Mouse (Mus musculus) kidney, adult 2 months (tissue): ENCODE data around the gene Cnnm2. TPM values are rescaled to one million over a fixed set of nuclear protein-coding genes. Genes with fewer than 3 reads are reported as not detected.

Source experiments
- DNase-seq: peaks from one replicate; pipeline ENCODE4 v3.0.0; 2021
- H3K27ac ChIP-seq: fragments of 200-500 bp; 2 replicates; pipeline ENCODE4 v1.5.1; 2012; ENCODE audit warnings: low read depth, low read length, control low read depth, inconsistent platforms; ENCODE audit not compliant: insufficient read depth
- H3K27me3 ChIP-seq: fragments of 200-500 bp; replicated peaks from 2 replicates; pipeline ENCODE4 v1.6.1; 2012; ENCODE audit warnings: mild to moderate bottlenecking, moderate library complexity, low read length, inconsistent platforms; ENCODE audit not compliant: control insufficient read depth, insufficient read depth
- H3K36me3 ChIP-seq: fragments of 200-500 bp; 2 replicates; pipeline ENCODE4 v1.6.1; 2012; ENCODE audit warnings: mild to moderate bottlenecking, moderate library complexity, low read length, inconsistent platforms; ENCODE audit not compliant: control insufficient read depth, insufficient read depth
- H3K4me1 ChIP-seq: fragments of 200-500 bp; 2 replicates; pipeline ENCODE4 v1.6.1; 2011; ENCODE audit warnings: low read length; ENCODE audit not compliant: control insufficient read depth, insufficient read depth
- H3K4me3 ChIP-seq: fragments of 200-500 bp; 2 replicates; pipeline ENCODE4 v1.5.1; 2011; ENCODE audit warnings: mild to moderate bottlenecking, low read depth, low read length, control low read depth; ENCODE audit not compliant: insufficient read depth
- CTCF ChIP-seq: fragments of 200-500 bp; conservative IDR thresholded peaks from 2 replicates; pipeline ENCODE4 v1.5.1; 2011; ENCODE audit warnings: low read depth, mild to moderate bottlenecking, control low read depth, low read length, moderate library complexity, mixed read lengths; ENCODE audit not compliant: insufficient read depth, insufficient read length
- POLR2A ChIP-seq: fragments of 200-500 bp; IDR thresholded peaks from one replicate; pipeline ENCODE4 v1.6.1; 2011; ENCODE audit warnings: low read depth, low read length, control low read depth
- WGBS: fragments of 180-500 bp; shearing (Covaris S2); methylation state at CpG from one replicate; pipeline ENCODE4 v1.1.7; 2018; 5-methylcytosine and 5-hydroxymethylcytosine counted together
- polyA plus RNA-seq: library from polyadenylated mRNA; depleted of rRNA; stranded (reverse); fragments of >200 nt; gene quantifications from 2 replicates; pipeline ENCODE4 v1.2.3, GENCODE M21; 2012

Cnnm2 gene
- polyA plus RNA-seq, 1 experiment: 26.4 TPM

DNA sequence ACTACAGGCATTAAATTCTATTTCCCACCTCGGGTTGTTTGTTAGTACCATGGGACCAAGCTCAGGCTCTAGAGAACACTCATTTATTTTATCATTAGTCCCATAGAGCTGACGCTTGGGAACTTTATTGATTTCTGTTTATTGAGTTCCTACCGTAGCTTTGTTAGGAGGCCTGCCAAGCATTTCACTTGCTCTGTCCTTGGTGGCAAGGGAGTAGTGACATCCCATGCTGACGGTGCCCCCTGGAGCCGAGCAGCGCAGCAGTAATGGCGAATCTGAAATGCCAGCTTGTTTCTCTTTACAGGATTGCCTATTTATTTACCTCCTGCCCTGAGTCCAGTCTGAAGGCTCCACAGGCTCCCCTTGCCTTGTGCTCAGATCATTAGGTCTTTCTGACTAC, 84.7 kb downstream of the Cnnm2 start:
- no peak for TF ChIP-seq CTCF
- no peak for TF ChIP-seq POLR2A
- no peak for DNase-seq
- H3K4me3 ChIP-seq: no peak overlapping the region
- H3K27me3 ChIP-seq: no peaks in the 10 kb centered on the region
- H3K4me1 ChIP-seq: peaks cover 9% of the 10 kb centered on the region
- WGBS: 84% methylated on average over 7 of the region's 7 CpGs
- no peaks in the 10 kb centered on the region for H3K36me3 ChIP-seq
- H3K27ac ChIP-seq: peak overlapping the region; percentile 17; the same call in 1 of the 2 replicates

DNA sequence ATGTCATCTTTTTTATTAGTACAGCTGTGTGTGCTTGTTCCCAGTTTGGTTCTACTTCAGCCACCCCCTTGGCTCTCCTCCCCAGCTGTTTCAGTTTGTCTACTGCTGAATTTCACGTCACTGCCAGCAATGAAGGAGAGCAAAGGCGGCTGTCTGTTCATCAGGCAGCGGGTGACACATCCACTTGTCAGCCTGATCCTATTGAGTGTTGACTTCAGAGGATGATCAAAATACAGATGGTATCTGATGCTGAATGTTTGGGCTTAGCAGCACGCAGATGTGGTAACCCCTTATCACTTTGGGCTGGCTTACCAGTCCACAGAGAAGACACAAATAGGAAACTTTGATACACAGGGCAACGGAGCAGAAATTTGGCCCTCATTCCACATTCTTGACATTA, 85.1 kb downstream of the Cnnm2 start:
- Histone ChIP-seq H3K4me3 (no peak overlapping the region), H3K36me3 (no peaks in the 10 kb centered on the region), H3K27ac (peak overlapping the region; percentile 17; the same call in 1 of the 2 replicates), H3K27me3 (no peaks in the 10 kb centered on the region), H3K4me1 (peaks cover 9% of the 10 kb centered on the region)
- DNase-seq: no peak
- no peak for TF ChIP-seq CTCF
- TF ChIP-seq POLR2A: no peak
- WGBS: 67% methylated on average over 5 of the region's 5 CpGs

DNA sequence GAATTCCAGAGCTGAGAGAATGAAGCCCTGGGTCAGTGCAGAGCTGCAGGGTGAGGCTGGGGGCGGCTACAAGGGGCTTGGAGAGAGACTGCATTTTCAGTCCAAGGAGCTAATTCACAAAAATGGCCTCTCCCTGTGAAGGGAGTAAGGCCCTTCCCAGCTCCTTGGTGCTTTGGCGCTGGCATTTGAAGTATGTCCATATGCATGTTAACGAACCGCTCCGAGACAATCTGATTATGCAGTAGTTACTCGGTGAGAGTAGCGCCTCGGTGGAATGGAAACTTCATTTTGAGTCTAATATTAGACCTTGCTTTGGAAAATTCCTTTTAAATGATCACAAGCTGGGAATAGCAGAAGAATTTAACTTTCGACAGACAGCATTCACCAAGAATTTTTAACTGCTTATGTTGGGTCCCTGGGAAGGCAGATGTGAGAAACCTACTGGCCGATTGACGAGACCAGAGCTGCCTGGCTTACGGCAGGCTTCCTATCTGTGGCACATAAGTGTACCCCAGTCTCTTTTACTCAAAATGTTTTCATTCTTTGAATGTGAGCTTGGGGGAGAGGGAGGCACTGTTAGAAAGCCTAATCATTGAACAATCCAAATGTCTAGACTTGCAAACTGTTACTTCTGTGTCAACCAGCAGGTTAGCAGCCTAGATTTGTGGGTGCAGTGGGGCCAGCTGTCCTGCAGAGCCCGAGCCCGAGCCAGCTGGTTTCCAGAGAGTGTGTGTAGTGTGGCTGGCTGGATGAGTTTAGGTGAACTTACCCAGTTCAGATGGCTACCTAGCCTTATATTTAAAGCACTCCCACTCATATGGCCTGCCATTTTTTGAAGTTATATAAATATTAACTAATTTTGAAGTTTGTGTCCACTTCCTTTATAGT, 87.2 kb downstream of the Cnnm2 start:
- WGBS: 61% methylated on average over 14 of the region's 14 CpGs
- DNase-seq: peak; percentile 68
- H3K36me3 ChIP-seq: no peaks in the 10 kb centered on the region
- H3K4me3 ChIP-seq: no peak overlapping the region
- H3K27me3 ChIP-seq: no peaks in the 10 kb centered on the region
- peaks cover 9% of the 10 kb centered on the region for H3K4me1 ChIP-seq
- peak overlapping the region; percentile 73 for H3K27ac ChIP-seq
- no peak for TF ChIP-seq POLR2A
- no peak for TF ChIP-seq CTCF

DNA sequence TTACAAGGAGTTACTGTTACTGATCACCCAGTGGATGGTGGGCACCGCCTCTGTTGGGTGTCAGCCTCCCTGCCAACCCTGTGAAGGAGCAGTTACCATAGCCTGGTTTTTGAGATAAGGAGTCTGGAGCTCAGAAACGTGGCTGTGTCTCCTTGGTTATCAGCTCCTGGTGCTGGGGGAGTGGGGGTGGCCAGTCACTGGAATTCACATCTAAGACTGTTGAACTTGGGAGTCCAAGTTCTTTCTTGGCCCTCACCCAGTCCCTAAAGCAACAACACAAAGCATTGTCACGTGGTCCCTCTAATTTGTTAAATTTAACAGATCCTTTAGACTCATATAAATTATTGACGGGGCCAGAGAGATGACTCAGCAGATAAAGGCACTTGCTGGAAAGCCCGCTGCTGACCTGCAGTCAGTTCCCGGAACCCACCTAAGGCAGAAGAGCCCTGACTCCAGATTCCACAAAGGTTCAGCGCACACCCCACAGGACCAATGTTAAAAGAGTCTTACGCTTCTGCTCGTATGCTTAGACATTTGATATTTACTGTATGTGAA, 88.1 kb downstream of the Cnnm2 start:
- DNase-seq: peak; percentile 89
- Histone ChIP-seq H3K27ac (peak overlapping the region; percentile 58), H3K27me3 (no peaks in the 10 kb centered on the region), H3K36me3 (no peaks in the 10 kb centered on the region), H3K4me3 (no peak overlapping the region), H3K4me1 (peaks cover 9% of the 10 kb centered on the region)
- no peak for TF ChIP-seq POLR2A
- no peak for TF ChIP-seq CTCF
- 28% methylated on average over 9 of the region's 9 CpGs for WGBS

DNA sequence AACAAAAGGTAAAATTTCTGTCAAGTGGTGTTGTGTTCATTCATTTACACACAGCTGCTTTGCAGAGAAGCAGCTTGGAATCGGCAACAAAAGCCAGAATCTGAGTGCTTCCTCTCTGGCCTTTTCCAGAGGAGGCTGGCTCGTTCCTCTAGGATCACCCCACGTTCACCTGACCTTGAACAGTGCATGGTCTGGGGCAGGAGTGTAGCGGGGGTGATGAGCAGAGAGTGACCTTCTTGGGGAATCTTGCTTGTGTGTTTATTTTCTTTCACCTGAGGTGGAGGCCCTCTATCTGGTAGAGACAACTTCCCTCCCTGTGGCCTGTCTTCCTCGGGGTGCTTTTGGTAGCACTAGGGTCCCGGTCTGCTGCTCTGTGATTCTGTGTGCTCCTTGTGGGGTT, 94.8 kb downstream of the Cnnm2 start:
- Histone ChIP-seq H3K4me3 (no peak overlapping the region), H3K27me3 (no peaks in the 10 kb centered on the region), H3K27ac (no peak overlapping the region; the same call in 1 of the 2 replicates), H3K36me3 (no peaks in the 10 kb centered on the region), H3K4me1 (peaks cover 6% of the 10 kb centered on the region; the same call in 1 of the 2 replicates)
- DNase-seq: no peak
- WGBS: 69% methylated on average over 6 of the region's 6 CpGs
- TF ChIP-seq CTCF (no peak), POLR2A (no peak)

DNA sequence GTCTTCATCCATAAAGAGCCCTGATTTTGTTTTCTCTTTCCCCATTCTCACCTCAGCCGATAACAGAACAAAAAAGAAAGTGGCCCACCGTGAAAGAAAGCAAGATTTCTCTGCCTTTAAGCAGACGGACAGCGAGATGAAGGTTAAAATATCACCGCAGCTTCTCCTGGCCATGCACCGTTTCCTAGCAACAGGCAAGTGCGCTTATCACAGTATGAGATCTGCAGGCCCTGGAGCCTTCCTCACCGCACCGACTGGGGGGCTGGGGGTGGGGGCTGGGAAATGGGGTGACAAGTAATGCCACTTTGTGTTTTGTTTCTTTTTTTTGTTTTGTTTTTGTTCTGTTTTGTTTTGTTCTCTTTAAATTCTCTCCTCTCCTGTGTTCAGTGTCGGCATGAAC, 95.4 kb downstream of the Cnnm2 start:
- peaks cover 6% of the 10 kb centered on the region; the same call in 1 of the 2 replicates for H3K4me1 ChIP-seq
- WGBS: 56% methylated on average over 10 of the region's 10 CpGs

More for the DNA sequence above, 95.4 kb downstream of the Cnnm2 start:
- no peaks in the 10 kb centered on the region for H3K27me3 ChIP-seq
- no peak for TF ChIP-seq POLR2A
- no peak for TF ChIP-seq CTCF
- H3K36me3 ChIP-seq: no peaks in the 10 kb centered on the region
- 0 out of 2 replicates have a peak overlapping the region, but pooled peaks have one; percentile 6 for H3K27ac ChIP-seq
- DNase-seq: no peak
- H3K4me3 ChIP-seq: no peak overlapping the region
